Mouse (Mus musculus) midbrain, embryonic 16.5 days (tissue): ENCODE measurements at regions not wholly inside any gene's neighbourhood (a gene's known extent, or its start where the extent isn't known, plus 50 kb on each side); places are given as distances from the start of the nearest gene placed in this dataset.

Experiments used
- ATAC-seq: fragments of 200-750 bp; cut with Nextera tagmentation; 2 replicates; pipeline ENCODE4 v1.8.0; 2017; ENCODE audit warnings: moderate TSS enrichment
- H3K27ac ChIP-seq: fragments of 300-500 bp; sonication (generic); 2 replicates; pipeline ENCODE4 v1.5.1; 2014; ENCODE audit warnings: mild to moderate bottlenecking, low read length, mixed read lengths
- H3K27me3 ChIP-seq: fragments of 300-500 bp; sonication (generic); 2 replicates; pipeline ENCODE4 v1.6.1; 2014; ENCODE audit warnings: low read depth, low read length, mixed read lengths; ENCODE audit not compliant: control insufficient read depth, insufficient read depth
- H3K36me3 ChIP-seq: fragments of 300-500 bp; sonication (generic); 2 replicates; pipeline ENCODE4 v1.6.1; 2014; ENCODE audit warnings: mild to moderate bottlenecking, low read length, moderate library complexity, mixed read lengths; ENCODE audit not compliant: control insufficient read depth, insufficient read depth
- H3K4me1 ChIP-seq: fragments of 300-500 bp; sonication (generic); 2 replicates; pipeline ENCODE4 v1.6.1; 2014; ENCODE audit warnings: mild to moderate bottlenecking, low read length, mixed read lengths; ENCODE audit not compliant: control insufficient read depth, insufficient read depth
- H3K4me2 ChIP-seq: fragments of 300-500 bp; sonication (generic); 2 replicates; pipeline ENCODE4 v1.6.1; 2014; ENCODE audit warnings: mild to moderate bottlenecking, low read length, mixed read lengths
- H3K4me3 ChIP-seq: fragments of 300-500 bp; sonication (generic); 2 replicates; pipeline ENCODE4 v1.5.1; 2014; ENCODE audit warnings: low read depth, mild to moderate bottlenecking, low read length, moderate library complexity, mixed read lengths
- H3K9ac ChIP-seq: fragments of 300-500 bp; sonication (generic); 2 replicates; pipeline ENCODE4 v1.6.1; 2014; ENCODE audit warnings: low read depth, low read length, mixed read lengths
- H3K9me3 ChIP-seq: fragments of 300-500 bp; sonication (generic); replicated peaks from 2 replicates; pipeline ENCODE4 v1.6.1; 2014; ENCODE audit warnings: mild to moderate bottlenecking, low read length, mixed read lengths; ENCODE audit not compliant: control insufficient read depth, poor library complexity, severe bottlenecking
- WGBS: fragments of 180-500 bp; shearing (Covaris S2); extraction: QIAGEN DNeasy Blood & Tissue Kit; methylation state at CpG from one replicate; pipeline ENCODE4 v1.1.7; 2014; 5-methylcytosine and 5-hydroxymethylcytosine counted together

DNA sequence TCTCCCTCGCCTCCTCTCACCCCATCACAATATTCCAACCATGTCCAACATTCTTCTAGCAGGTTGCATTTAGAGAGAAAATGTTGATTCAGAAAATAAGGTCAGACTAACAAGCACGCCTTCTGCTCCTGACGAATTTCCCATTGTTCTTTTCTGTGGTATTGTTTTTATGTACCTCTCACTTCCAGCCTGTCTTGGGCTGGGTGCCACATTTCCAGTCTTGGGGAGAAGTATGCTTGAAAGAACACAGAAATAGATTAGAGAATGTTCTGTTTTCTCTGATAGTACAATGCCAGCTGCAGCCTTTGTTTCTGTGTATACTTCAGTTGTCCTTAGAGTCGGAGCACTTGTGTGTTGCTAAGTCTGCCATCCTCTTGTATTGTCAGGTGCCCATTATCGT lies 160.3 kb upstream of the Igfbp7 start:
- no peaks in the 10 kb centered on the region for H3K36me3 ChIP-seq

GRCm38 (mm10) chr5:77552580-77552979 lies 144.7 kb upstream of the Igfbp7 start:
- Histone ChIP-seq H3K27me3 (no peaks in the 10 kb centered on the region), H3K36me3 (no peaks in the 10 kb centered on the region), H3K27ac (no peak overlapping the region), H3K4me2 (no peak overlapping the region), H3K9ac (no peak overlapping the region), H3K9me3 (no peaks in the 10 kb centered on the region), H3K4me3 (no peak overlapping the region), H3K4me1 (peaks cover 3% of the 10 kb centered on the region)
- WGBS, result 31% methylated on average over 5 of the region's 5 CpGs
- no peak for ATAC-seq

More for the DNA sequence above, 160.3 kb upstream of the Igfbp7 start:
- Histone ChIP-seq H3K27ac (no peak overlapping the region), H3K4me3 (no peak overlapping the region), H3K4me1 (no peaks in the 10 kb centered on the region), H3K27me3 (no peaks in the 10 kb centered on the region), H3K9ac (no peak overlapping the region), H3K9me3 (no peaks in the 10 kb centered on the region), H3K4me2 (no peak overlapping the region)
- 78% methylated on average over 5 of the region's 5 CpGs for WGBS
- no peak for ATAC-seq

GRCm38 (mm10) chr5:77552081-77552480 lies 144.2 kb upstream of the Igfbp7 start:
- Histone ChIP-seq H3K4me1 (peaks cover 3% of the 10 kb centered on the region), H3K27me3 (no peaks in the 10 kb centered on the region), H3K4me2 (no peak overlapping the region), H3K36me3 (no peaks in the 10 kb centered on the region), H3K27ac (no peak overlapping the region), H3K9ac (no peak overlapping the region), H3K9me3 (no peaks in the 10 kb centered on the region), H3K4me3 (no peak overlapping the region)
- WGBS, result 78% methylated on average over 7 of the region's 7 CpGs
- no peak for ATAC-seq

DNA sequence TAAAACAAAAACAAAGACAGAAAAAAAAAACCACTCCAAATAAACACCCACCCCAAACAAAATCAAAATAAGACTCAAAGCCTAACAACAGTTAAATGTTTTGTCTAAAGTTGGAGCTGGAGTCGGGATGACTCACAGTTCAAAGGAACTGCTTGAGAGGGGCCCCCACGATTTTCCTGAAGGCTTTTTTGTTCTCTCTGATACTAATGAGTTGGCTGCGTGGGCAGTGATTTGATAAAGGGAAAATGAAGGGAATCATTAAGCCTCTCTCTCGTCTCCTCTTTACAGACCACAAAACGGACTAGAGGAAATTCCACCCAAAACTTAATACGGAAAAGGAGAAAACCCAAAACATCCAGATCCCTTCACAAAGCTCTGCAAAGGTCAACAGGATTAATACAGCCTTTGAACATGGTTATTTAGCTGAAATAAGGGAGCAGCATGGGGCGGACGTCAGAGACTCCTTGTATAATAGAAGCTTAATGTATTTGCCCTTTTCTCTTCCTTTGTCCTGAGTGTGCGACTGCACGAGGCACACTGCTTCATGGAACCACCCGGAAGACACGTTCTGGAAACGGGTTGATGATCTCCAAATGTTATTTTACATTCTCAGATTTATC lies 138.3 kb upstream of the Igfbp7 start:
- Histone ChIP-seq H3K4me1 (peaks cover 4% of the 10 kb centered on the region; the same call in 1 of the 2 replicates), H3K4me3 (no peak overlapping the region), H3K4me2 (no peak overlapping the region), H3K36me3 (no peaks in the 10 kb centered on the region), H3K27ac (no peak overlapping the region), H3K27me3 (no peaks in the 10 kb centered on the region), H3K9me3 (no peaks in the 10 kb centered on the region), H3K9ac (no peak overlapping the region)
- WGBS, result 8% methylated on average over 13 of the region's 13 CpGs
- ATAC-seq, result 0 out of 2 replicates have a peak, but pooled peaks have one; percentile 45

DNA sequence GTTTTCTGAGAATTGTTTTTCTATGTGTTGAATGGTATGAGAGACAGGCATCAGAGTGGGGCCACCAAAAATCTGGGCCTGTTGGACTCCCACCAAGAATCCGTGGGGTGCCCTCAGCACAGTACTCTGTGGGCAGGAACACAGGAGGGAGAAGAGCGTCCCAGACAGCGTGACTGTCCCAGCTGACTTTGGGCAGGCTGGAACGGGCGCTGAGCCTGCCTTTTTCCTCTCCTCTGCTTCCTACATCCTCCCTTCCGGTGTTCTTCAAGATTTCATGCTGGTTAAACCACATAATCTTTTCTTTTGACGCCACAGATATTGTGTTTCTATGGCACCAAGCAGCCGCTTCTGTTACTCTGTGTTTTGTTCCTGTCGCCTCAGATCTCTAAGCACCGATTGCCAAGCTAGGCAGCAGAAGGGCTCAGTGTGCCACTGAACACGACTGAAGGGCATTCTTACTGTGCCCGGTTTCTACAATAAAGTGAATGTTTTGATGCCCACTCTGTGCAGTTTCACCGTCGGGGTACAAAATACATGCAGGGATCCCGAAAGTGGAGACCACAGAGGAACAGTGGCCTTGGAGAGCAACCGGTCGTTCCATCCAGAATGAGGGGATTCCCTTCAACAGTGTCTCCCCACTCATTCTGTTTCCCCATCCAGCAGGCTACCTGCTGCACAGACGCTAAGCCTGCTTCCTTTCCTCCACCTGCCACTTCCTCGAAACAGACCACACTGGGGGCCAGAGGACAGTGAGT lies 124.6 kb upstream of the Igfbp7 start:
- Histone ChIP-seq H3K4me2 (peak overlapping the region; percentile 16; the same call in 1 of the 2 replicates), H3K4me3 (no peak overlapping the region), H3K9ac (0 out of 2 replicates have a peak overlapping the region, but pooled peaks have one; percentile 37), H3K36me3 (no peaks in the 10 kb centered on the region), H3K4me1 (peaks cover 11% of the 10 kb centered on the region), H3K27me3 (no peaks in the 10 kb centered on the region), H3K27ac (peak overlapping the region; percentile 59), H3K9me3 (no peaks in the 10 kb centered on the region)
- WGBS, result 46% methylated on average over 19 of the region's 19 CpGs
- peak; percentile 55; the same call in 1 of the 2 replicates for ATAC-seq

GRCm38 (mm10) chr5:77530376-77530775 lies 122.5 kb upstream of the Igfbp7 start:
- no peak overlapping the region for H3K27ac ChIP-seq
- peaks cover 11% of the 10 kb centered on the region for H3K4me1 ChIP-seq
- no peak overlapping the region for H3K4me3 ChIP-seq
- H3K9me3 ChIP-seq, result no peaks in the 10 kb centered on the region
- H3K9ac ChIP-seq, result no peak overlapping the region
- ATAC-seq, result no peak
- H3K36me3 ChIP-seq, result no peaks in the 10 kb centered on the region
- H3K4me2 ChIP-seq, result no peak overlapping the region
- H3K27me3 ChIP-seq, result no peaks in the 10 kb centered on the region
- WGBS, result 92% methylated on average over 7 of the region's 7 CpGs

DNA sequence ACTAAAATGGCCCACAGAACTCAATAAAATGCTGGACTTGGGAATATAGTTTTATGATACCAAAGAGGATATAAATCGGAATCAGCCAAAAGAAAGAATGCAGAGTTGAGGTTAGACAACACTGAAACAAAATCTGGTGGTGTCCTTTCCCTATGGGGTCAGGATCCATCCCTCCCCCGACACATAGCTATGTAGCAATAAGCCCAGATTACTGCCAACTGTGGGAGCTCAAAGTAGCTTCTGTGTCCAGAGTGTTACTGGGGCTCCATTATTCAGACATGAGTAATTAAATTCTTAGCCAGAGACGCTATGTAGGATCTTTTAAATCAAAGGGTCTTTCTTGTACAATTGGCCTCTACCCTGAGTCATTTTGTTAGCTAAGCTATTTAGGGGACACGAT lies 109.4 kb upstream of the Igfbp7 start:
- Histone ChIP-seq H3K4me1 (no peaks in the 10 kb centered on the region), H3K4me2 (no peak overlapping the region), H3K9ac (no peak overlapping the region), H3K27me3 (no peaks in the 10 kb centered on the region), H3K4me3 (no peak overlapping the region), H3K27ac (no peak overlapping the region), H3K36me3 (no peaks in the 10 kb centered on the region), H3K9me3 (no peaks in the 10 kb centered on the region)
- ATAC-seq, result no peak
- WGBS, result 66% methylated on average over 4 of the region's 4 CpGs

DNA sequence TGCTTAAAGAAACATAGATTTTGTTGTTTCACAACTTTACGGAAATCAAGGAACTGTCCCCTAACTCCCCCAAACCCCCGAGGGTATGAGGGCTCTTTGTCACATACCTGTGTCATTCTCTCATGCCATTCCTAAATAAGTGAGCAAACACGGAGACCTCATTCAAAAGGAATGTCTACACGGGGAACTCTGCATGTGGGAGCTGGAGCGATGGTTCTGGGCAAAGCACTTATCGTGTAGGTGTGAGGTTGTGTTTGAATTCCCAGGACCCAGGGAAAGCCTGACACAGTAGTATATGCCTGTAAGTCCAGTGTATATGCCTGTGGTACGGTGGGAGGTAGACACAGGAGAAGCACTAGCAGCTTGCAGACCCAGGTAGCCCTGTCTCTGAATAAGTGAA lies 107.6 kb upstream of the Igfbp7 start:
- Histone ChIP-seq H3K9me3 (no peaks in the 10 kb centered on the region), H3K4me2 (no peak overlapping the region), H3K9ac (no peak overlapping the region), H3K27me3 (no peaks in the 10 kb centered on the region), H3K36me3 (no peaks in the 10 kb centered on the region), H3K27ac (no peak overlapping the region), H3K4me1 (no peaks in the 10 kb centered on the region), H3K4me3 (no peak overlapping the region)
- ATAC-seq, result no peak
- WGBS, result 90% methylated on average over 7 of the region's 7 CpGs

- no peak overlapping the region for H3K9ac ChIP-seq
- H3K27ac ChIP-seq, result no peak overlapping the region
- WGBS, result 7% methylated on average over 5 of the region's 5 CpGs
- ATAC-seq, result no peak; the same call in 1 of the 2 replicates
- H3K9me3 ChIP-seq, result no peaks in the 10 kb centered on the region
- H3K4me2 ChIP-seq, result 0 out of 2 replicates have a peak overlapping the region, but pooled peaks have one; percentile 4
- H3K4me3 ChIP-seq, result no peak overlapping the region
- H3K4me1 ChIP-seq, result no peaks in the 10 kb centered on the region
- no peaks in the 10 kb centered on the region for H3K36me3 ChIP-seq
- H3K27me3 ChIP-seq, result no peaks in the 10 kb centered on the region
Observed at GRCm38 (mm10) chr5:77502684-77503083, 94.8 kb upstream of the Igfbp7 start.
